Mouse (Mus musculus) neural tube, embryonic 10.5 days (tissue): ENCODE results near the gene Tmem178b.

Experiments
- DNase-seq: peaks from one replicate; pipeline ENCODE4 v3.0.0-alpha.2; 2017; ENCODE audit warnings: low spot score; ENCODE audit errors: extremely low spot score

The Tmem178b gene

DNA sequence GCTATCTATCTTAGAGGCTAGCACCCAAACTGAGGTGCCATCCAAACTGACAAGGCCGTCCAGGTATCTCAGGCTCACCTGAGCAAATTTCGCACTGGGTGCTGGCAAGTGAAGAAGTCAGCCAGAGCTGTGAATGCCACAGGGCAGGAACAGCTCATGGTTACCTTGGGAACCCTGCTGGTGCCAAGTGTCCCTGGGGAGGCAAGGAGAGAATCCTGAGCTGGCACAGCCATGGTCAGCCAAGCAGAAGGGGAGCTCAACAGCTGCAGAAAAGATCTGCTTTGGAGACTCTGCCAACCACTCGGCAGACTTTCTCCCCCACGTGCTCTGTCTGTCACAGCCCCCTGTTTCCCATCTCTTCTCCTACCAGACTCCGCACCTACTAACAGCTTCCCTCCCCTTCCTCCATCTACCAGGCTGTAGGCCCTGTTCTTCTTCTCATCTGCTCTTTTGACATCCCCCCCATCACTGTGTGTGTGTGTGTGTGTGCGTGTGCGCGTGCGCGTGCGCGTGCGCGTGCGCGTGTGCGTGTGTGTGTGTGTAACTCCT lies 374.4 kb downstream of the Tmem178b start:
- no peak for DNase-seq

- DNase-seq = no peak
These were observed 376.9 kb downstream of the Tmem178b start for GRCm38 (mm10) chr6:40249939-40250338.

GRCm38 (mm10) chr6:40263687-40264086 lies 390.6 kb downstream of the Tmem178b start:
- no peak for DNase-seq

- no peak for DNase-seq
These were observed 427.6 kb downstream of the Tmem178b start for GRCm38 (mm10) chr6:40300707-40301106.

DNA sequence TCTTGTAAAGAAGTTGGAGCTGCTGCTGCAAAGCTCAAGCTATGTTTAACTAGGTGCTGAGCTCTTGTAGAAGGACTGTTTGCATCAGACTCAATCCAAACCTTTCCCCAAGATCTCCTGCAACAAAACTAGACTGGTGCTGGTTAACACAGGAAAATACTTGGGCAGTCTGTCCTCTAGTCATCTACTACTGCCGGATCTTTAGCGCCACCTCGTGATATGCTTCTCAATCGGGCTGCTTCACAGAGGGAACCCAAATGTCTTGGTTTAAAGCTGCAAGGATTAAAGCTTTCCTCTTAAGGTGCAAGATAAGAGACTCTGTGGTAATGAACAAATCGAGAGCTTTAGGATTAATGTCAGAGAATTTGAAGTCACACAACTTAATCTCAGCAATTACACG lies 430.3 kb downstream of the Tmem178b start:
- peak; percentile 24 for DNase-seq
